Comparison of ENCODE assay signal across 8 mouse cellular contexts in genomic region chr1:181150827-181151534, GRCm38 (mm10). TPM values are rescaled to one million over a fixed set of nuclear protein-coding genes. Genes with fewer than 3 reads are reported as not detected.
DNase-seq lines count a peak whose midpoint lies in the region; ATAC-seq and TF ChIP-seq lines count a peak whose summit lies in the region.

No protein-coding gene starts in this region.

- no peak for TF ChIP-seq RAD21 in CH12.LX (IDR thresholded peaks at IDR 0.05; ENCODE audit: low read depth, low read length)

- H3K4me3 ChIP-seq in CH12.LX (replicated peaks in 1 of 3; ENCODE audit: low read depth in 2 of 3, low read length in 2 of 3, poor library complexity in 1 of 3) = peak overlapping the region; percentile 56 to 87 (median 82)
- peak overlapping the region; percentile 97 for H3K4me3 ChIP-seq in forebrain, embryonic 12.5 days (replicated peaks)
- H3K4me3 ChIP-seq in liver, postnatal 0 days (ENCODE audit: low read depth, low read length) = peak overlapping the region; percentile 87
- peak overlapping the region; percentile 92 for H3K4me3 ChIP-seq in neural tube, embryonic 14.5 days (ENCODE audit: low read depth, low read length)

- in situ Hi-C loops in CH12.LX (cut with MboI; ENCODE audit: low pct_ligation_motif_present, low pct_unique_long_range_greater_than_20kb, low sequenced_read_pairs) = no loop called here

- H3K4me1 ChIP-seq in CH12.LX (ENCODE audit: control insufficient read depth in 1 of 2, insufficient read depth in 2 of 2) = peaks cover 7 to 50% of the 10 kb centered on the region in 2 experiments
- H3K4me1 ChIP-seq in forebrain, embryonic 12.5 days = peaks cover 28% of the 10 kb centered on the region
- H3K4me1 ChIP-seq in liver, postnatal 0 days (ENCODE audit: insufficient read depth) = peaks cover 21% of the 10 kb centered on the region
- peaks cover 8% of the 10 kb centered on the region; the same call in 1 of the 2 replicates for H3K4me1 ChIP-seq in neural tube, embryonic 14.5 days (ENCODE audit: control insufficient read depth, insufficient read depth, low read length)

- TF ChIP-seq EP300 in CH12.LX (IDR thresholded peaks at IDR 0.05; ENCODE audit: low read length) = peak; percentile 50; the same call in 1 of the 2 replicates
- no peak for TF ChIP-seq EP300 in liver, postnatal 0 days (IDR thresholded peaks at IDR 0.05; ENCODE audit: low read depth)

- WGBS in forebrain, embryonic 12.5 days = under 1% methylated on average over 51 of the region's 59 CpGs
- WGBS in large intestine, adult 2 months = under 1% methylated on average over 59 of the region's 59 CpGs
- WGBS in liver, postnatal 0 days (ENCODE audit: insufficient replicate concordance) = under 1% methylated on average over 54 of the region's 59 CpGs
- under 1% methylated on average over 59 of the region's 59 CpGs for WGBS in neural tube, embryonic 14.5 days

- H3K9ac ChIP-seq in CH12.LX (ENCODE audit: insufficient read depth, low read depth) = peak overlapping the region; percentile 59
- H3K9ac ChIP-seq in forebrain, embryonic 12.5 days = peak overlapping the region; percentile 94
- peak overlapping the region; percentile 87 for H3K9ac ChIP-seq in liver, postnatal 0 days (replicated peaks)
- peak overlapping the region; percentile 95 for H3K9ac ChIP-seq in neural tube, embryonic 14.5 days (replicated peaks; ENCODE audit: low read depth, low read length)

- ATAC-seq in forebrain, embryonic 12.5 days (ENCODE audit: low FRiP score) = peak; percentile 96
- peak; percentile 92 for ATAC-seq in liver, postnatal 0 days
- ATAC-seq in neural tube, embryonic 14.5 days (ENCODE audit: low read depth) = peak; percentile 93

- peaks cover 17% of the 10 kb centered on the region for H3K79me2 ChIP-seq in CH12.LX (replicated peaks; ENCODE audit: control insufficient read depth, extremely low read depth, insufficient read depth, poor library complexity, severe bottlenecking)

- no peaks in the 10 kb centered on the region for H3K27me3 ChIP-seq in CH12.LX (replicated peaks)
- H3K27me3 ChIP-seq in forebrain, embryonic 12.5 days = no peaks in the 10 kb centered on the region
- H3K27me3 ChIP-seq in liver, postnatal 0 days (ENCODE audit: insufficient read depth, low read length) = no peaks in the 10 kb centered on the region
- no peaks in the 10 kb centered on the region for H3K27me3 ChIP-seq in neural tube, embryonic 14.5 days (ENCODE audit: control insufficient read depth, insufficient read depth, low read length)

- peak; percentile 73 for TF ChIP-seq POLR2A in CH12.LX (IDR thresholded peaks at IDR 0.05; ENCODE audit: low read depth, low read length)

- TF ChIP-seq CTCF in CH12.LX (conservative IDR thresholded peaks at IDR 0.05 in 1 of 2, IDR thresholded peaks at IDR 0.05 in 1 of 2; ENCODE audit: low read depth in 2 of 2, low read length in 2 of 2) = no peak
- no peak for TF ChIP-seq CTCF in liver, postnatal 0 days (IDR thresholded peaks at IDR 0.05; ENCODE audit: low read depth)

- intact Hi-C loops in heart, postnatal 10 days (cut with DNase I) = no loop called here

- peak; percentile 89 for DNase-seq in CH12.LX (ENCODE audit: extremely low read depth)
- DNase-seq in c-Kit-positive CD71-positive TER-119-negative erythroid progenitor cells, embryonic 14.5 days (ENCODE audit: low read depth) = peak; percentile 95
- peak; percentile 94 to 95 for DNase-seq in heart, postnatal 10 days
- peak; percentile 89 for DNase-seq in large intestine, adult 2 months (ENCODE audit: low read depth, low spot score)
- DNase-seq in liver, postnatal 0 days = peak; percentile 93
- DNase-seq in testis, postnatal 10 days (ENCODE audit: low spot score) = peak; percentile 96

- H3K9me3 ChIP-seq in CH12.LX (replicated peaks; ENCODE audit: low read length) = no peaks in the 10 kb centered on the region
- no peaks in the 10 kb centered on the region for H3K9me3 ChIP-seq in forebrain, embryonic 12.5 days
- H3K9me3 ChIP-seq in liver, postnatal 0 days (ENCODE audit: low read length) = no peaks in the 10 kb centered on the region
- no peaks in the 10 kb centered on the region for H3K9me3 ChIP-seq in neural tube, embryonic 14.5 days (ENCODE audit: control insufficient read depth, low read length)

- H3K27ac ChIP-seq in CH12.LX (ENCODE audit: insufficient read depth, low read depth) = peak overlapping the region; percentile 21; the same call in 1 of the 2 replicates
- H3K27ac ChIP-seq in forebrain, embryonic 12.5 days = peak overlapping the region; percentile 92
- peak overlapping the region; percentile 83 for H3K27ac ChIP-seq in liver, postnatal 0 days (ENCODE audit: low read depth)
- peak overlapping the region; percentile 91 for H3K27ac ChIP-seq in neural tube, embryonic 14.5 days (ENCODE audit: low read depth, low read length)

- H3K4me2 ChIP-seq in CH12.LX (ENCODE audit: insufficient read depth, low read depth, poor library complexity, severe bottlenecking) = peak overlapping the region; percentile 48; the same call in 1 of the 2 replicates
- H3K4me2 ChIP-seq in forebrain, embryonic 12.5 days = peak overlapping the region; percentile 63
- peak overlapping the region; percentile 94 for H3K4me2 ChIP-seq in liver, postnatal 0 days (ENCODE audit: low read depth, low read length)
- H3K4me2 ChIP-seq in neural tube, embryonic 14.5 days (ENCODE audit: low read depth, low read length) = peak overlapping the region; percentile 51

- dilution Hi-C loops in CH12.LX (cut with MboI; ENCODE audit: extremely low pct_ligation_motif_present, extremely low pct_unique_long_range_greater_than_20kb, low sequenced_read_pairs) = no loop called here

- peaks cover 0 to 21% of the 10 kb centered on the region in 2 experiments for H3K36me3 ChIP-seq in CH12.LX (replicated peaks in 1 of 2; ENCODE audit: control insufficient read depth in 1 of 2, insufficient read depth in 1 of 2, low read length in 1 of 2)
- peaks cover 16% of the 10 kb centered on the region for H3K36me3 ChIP-seq in forebrain, embryonic 12.5 days (replicated peaks)
- H3K36me3 ChIP-seq in liver, postnatal 0 days (replicated peaks; ENCODE audit: insufficient read depth, low read length) = no peaks in the 10 kb centered on the region; the same call in 1 of the 2 replicates
- 0 out of 2 replicates have a peak, but pooled peaks cover 8% of the 10 kb centered on the region for H3K36me3 ChIP-seq in neural tube, embryonic 14.5 days (ENCODE audit: control insufficient read depth, insufficient read depth, low read length)

TF ChIP-seq in CH12.LX, 34 proteins besides CTCF, POLR2A, EP300 and RAD21 (continues in another document):
- TF ChIP-seq RCOR1 (conservative IDR thresholded peaks at IDR 0.05; ENCODE audit: low read depth, low read length) (peak; percentile 59), JUND (conservative IDR thresholded peaks at IDR 0.05; ENCODE audit: low read depth, low read length) (peak; percentile 92), BHLHE40 (IDR thresholded peaks at IDR 0.05; ENCODE audit: low read depth, low read length) (peak; percentile 99), USF2 (conservative IDR thresholded peaks at IDR 0.05; ENCODE audit: low read depth, low read length) (no peak), SMC3 (IDR thresholded peaks at IDR 0.05; ENCODE audit: low read depth, low read length) (no peak), SIN3A (IDR thresholded peaks at IDR 0.05; ENCODE audit: low read length) (peak; percentile 57; the same call in 1 of the 2 replicates), MYC (IDR thresholded peaks at IDR 0.05; ENCODE audit: low read depth, low read length) (peak; percentile 68; the same call in 1 of the 2 replicates), GABPA (IDR thresholded peaks at IDR 0.05; ENCODE audit: insufficient replicate concordance, low read depth, low read length) (peak; percentile 63; the same call in 1 of the 2 replicates), PAX5 (IDR thresholded peaks at IDR 0.05; ENCODE audit: low read length) (no peak), ZNF384 (IDR thresholded peaks at IDR 0.05; ENCODE audit: low read depth, low read length) (no peak), NRF1 (IDR thresholded peaks at IDR 0.05; ENCODE audit: low read depth, low read length) (peak; percentile 52), CHD2 (IDR thresholded peaks at IDR 0.05; ENCODE audit: low read length) (peak; percentile 12; the same call in 1 of the 2 replicates), KAT2A (IDR thresholded peaks at IDR 0.05; ENCODE audit: insufficient replicate concordance, low read length) (peak; percentile 92; the same call in 1 of the 2 replicates), MXI1 (IDR thresholded peaks at IDR 0.05; ENCODE audit: low read depth, low read length) (peak; percentile 80), JUN (IDR thresholded peaks at IDR 0.05; ENCODE audit: insufficient read depth, low read depth, low read length) (peak; percentile 81), TBP (conservative IDR thresholded peaks at IDR 0.05; ENCODE audit: low read depth, low read length) (no peak), ZMIZ1 (IDR thresholded peaks at IDR 0.05; ENCODE audit: low read depth, low read length) (peak; percentile 81), TCF12 (IDR thresholded peaks at IDR 0.05; ENCODE audit: low read depth, low read length) (peak; percentile 77), MAX (IDR thresholded peaks at IDR 0.05; ENCODE audit: low read length) (peak; percentile 67), ELF1 (IDR thresholded peaks at IDR 0.05; ENCODE audit: low read depth, low read length) (peak; percentile 72), MEF2A (IDR thresholded peaks at IDR 0.05; ENCODE audit: borderline replicate concordance, low read depth, low read length) (0 out of 2 replicates have a peak, but pooled peaks have one; percentile 33)

RNA-seq across cellular contexts. Expression of gene Cnih4, which starts 6.5 kb away (rescaled TPM):
- total RNA-seq in CH12.LX (2012; rRNA removed) (24.2 and 28.9 TPM in 2 replicates), CH12.LX (2014; rRNA removed) (34.9 and 39.1 TPM in 2 replicates)
- 45.7 and 54.1 TPM in 2 replicates for polyA plus RNA-seq in CH12.LX (2012; ENCODE audit: insufficient read length, low read depth)
- polyA plus RNA-seq in forebrain, embryonic 12.5 days (2016; fragmentation: Nextera tagmentation; extraction: Ambion mirVana) = 80.4 and 82.9 TPM in 2 replicates
- total RNA-seq in heart, postnatal 10 days (2021) = 10 to 100 TPM; 48.9 to 52.2 TPM
- 27.3 and 32.1 TPM in 2 replicates for polyA plus RNA-seq in large intestine, adult 2 months (2012; rRNA removed)
- polyA plus RNA-seq in liver, postnatal 0 days (2015; fragmentation: Nextera tagmentation; extraction: Ambion mirVana) = 35.4 and 40.0 TPM in 2 replicates
- polyA plus RNA-seq in neural tube, embryonic 14.5 days (2014; fragmentation: Nextera tagmentation; extraction: Ambion mirVana) = 46.8 and 51.8 TPM in 2 replicates

RNA-seq across cellular contexts. Expression of gene Nvl, which starts 7.0 kb away (rescaled TPM):
- total RNA-seq in CH12.LX (2012; rRNA removed) = 19.9 and 22.1 TPM in 2 replicates
- 27.1 and 30.3 TPM in 2 replicates for total RNA-seq in CH12.LX (2014; rRNA removed)
- 36.0 and 38.4 TPM in 2 replicates for polyA plus RNA-seq in CH12.LX (2012; ENCODE audit: insufficient read length, low read depth)
- 44.5 and 47.2 TPM in 2 replicates for polyA plus RNA-seq in forebrain, embryonic 12.5 days (2016; fragmentation: Nextera tagmentation; extraction: Ambion mirVana)
- 10 to 100 TPM; 10.4 to 10.6 TPM for total RNA-seq in heart, postnatal 10 days (2021)
- 5.1 and 9.8 TPM in 2 replicates for polyA plus RNA-seq in large intestine, adult 2 months (2012; rRNA removed)
- polyA plus RNA-seq in liver, postnatal 0 days (2015; fragmentation: Nextera tagmentation; extraction: Ambion mirVana) = 5.9 and 7.8 TPM in 2 replicates
- polyA plus RNA-seq in neural tube, embryonic 14.5 days (2014; fragmentation: Nextera tagmentation; extraction: Ambion mirVana) = 45.0 and 49.6 TPM in 2 replicates

Comparison
In these comparisons a context has a peak if more than half of its experiments do, and no peak if none do; other contexts are left out.
1. Peak in every context shown above with its lines: DNase-seq, ATAC-seq, H3K4me3 ChIP-seq and H3K27ac ChIP-seq.
2. H3K27ac ChIP-seq: peak in every context shown above with its lines; median percentile 92 in forebrain, embryonic 12.5 days; 91 in neural tube, embryonic 14.5 days; 83 in liver, postnatal 0 days; 21 in CH12.LX.